Comparison of ENCODE assay signal across 8 mouse cellular contexts in genomic region chr7:25859962-25860870, GRCm38 (mm10). TPM values are rescaled to one million over a fixed set of nuclear protein-coding genes. Genes with fewer than 3 reads are reported as not detected.
DNase-seq lines count a peak whose midpoint lies in the region; ATAC-seq and TF ChIP-seq lines count a peak whose summit lies in the region.

No protein-coding gene starts in this region.

- intact Hi-C loops in heart, postnatal 36 days (cut with DNase I): no loop called here

- no peak for DNase-seq in heart, postnatal 36 days
- peak; percentile 72 for DNase-seq in embryo, embryonic 11 days
- no peak for DNase-seq in stomach, postnatal 0 days (ENCODE audit: low spot score)
- no peak for DNase-seq in cerebellum, postnatal 4 days (ENCODE audit: low spot score in 2 of 2)
- no peak for DNase-seq in left cerebral cortex, adult 8-10 months (ENCODE audit: low spot score in 2 of 2)

- ATAC-seq in heart, embryonic 13.5 days (ENCODE audit: extremely low read depth, insufficient number of reproducible peaks, low FRiP score, low TSS enrichment): no peak
- no peak for ATAC-seq in hindbrain, embryonic 13.5 days (ENCODE audit: low FRiP score)
- no peak for ATAC-seq in liver, embryonic 12.5 days
- ATAC-seq in stomach, postnatal 0 days (ENCODE audit: low FRiP score, low TSS enrichment): peak; percentile 32; the same call in 1 of the 2 replicates

- H3K9ac ChIP-seq in heart, embryonic 13.5 days: no peak overlapping the region
- no peak overlapping the region for H3K9ac ChIP-seq in hindbrain, embryonic 13.5 days
- H3K9ac ChIP-seq in liver, embryonic 12.5 days: no peak overlapping the region
- H3K9ac ChIP-seq in stomach, postnatal 0 days (ENCODE audit: low read length): no peak overlapping the region

- H3K4me1 ChIP-seq in heart, embryonic 13.5 days: no peaks in the 10 kb centered on the region
- H3K4me1 ChIP-seq in hindbrain, embryonic 13.5 days (replicated peaks): peaks cover 3% of the 10 kb centered on the region; the same call in 1 of the 2 replicates
- H3K4me1 ChIP-seq in liver, embryonic 12.5 days: no peaks in the 10 kb centered on the region
- H3K4me1 ChIP-seq in stomach, postnatal 0 days (replicated peaks; ENCODE audit: control insufficient read depth, insufficient read depth): no peaks in the 10 kb centered on the region

- no peak overlapping the region for H3K27ac ChIP-seq in heart, embryonic 13.5 days (replicated peaks)
- no peak overlapping the region for H3K27ac ChIP-seq in hindbrain, embryonic 13.5 days
- H3K27ac ChIP-seq in liver, embryonic 12.5 days: no peak overlapping the region
- no peak overlapping the region for H3K27ac ChIP-seq in stomach, postnatal 0 days (replicated peaks)

- no peaks in the 10 kb centered on the region for H3K27me3 ChIP-seq in heart, embryonic 13.5 days (replicated peaks)
- H3K27me3 ChIP-seq in hindbrain, embryonic 13.5 days: no peaks in the 10 kb centered on the region
- no peaks in the 10 kb centered on the region for H3K27me3 ChIP-seq in liver, embryonic 12.5 days (replicated peaks)
- no peaks in the 10 kb centered on the region for H3K27me3 ChIP-seq in stomach, postnatal 0 days (ENCODE audit: control insufficient read depth, insufficient read depth, low read length)

- peak; percentile 61 for TF ChIP-seq CTCF in stomach, postnatal 0 days (IDR thresholded peaks at IDR 0.05; ENCODE audit: low read depth)

- 19% methylated on average over 9 of the region's 9 CpGs for WGBS in heart, embryonic 13.5 days
- 18% methylated on average over 9 of the region's 9 CpGs for WGBS in hindbrain, embryonic 13.5 days
- WGBS in liver, embryonic 12.5 days (ENCODE audit: insufficient replicate concordance): 24% methylated on average over 8 of the region's 9 CpGs
- 28% methylated on average over 9 of the region's 9 CpGs for WGBS in stomach, postnatal 0 days

- no peak for TF ChIP-seq EP300 in stomach, postnatal 0 days (optimal IDR thresholded peaks at IDR 0.05)

- H3K4me2 ChIP-seq in heart, embryonic 13.5 days: peak overlapping the region; percentile 60
- H3K4me2 ChIP-seq in hindbrain, embryonic 13.5 days: peak overlapping the region; percentile 33; the same call in 1 of the 2 replicates
- peak overlapping the region; percentile 35 for H3K4me2 ChIP-seq in liver, embryonic 12.5 days
- H3K4me2 ChIP-seq in stomach, postnatal 0 days (replicated peaks; ENCODE audit: low read depth): no peak overlapping the region

- H3K4me3 ChIP-seq in heart, embryonic 13.5 days: peak overlapping the region; percentile 30
- H3K4me3 ChIP-seq in hindbrain, embryonic 13.5 days: no peak overlapping the region; the same call in 1 of the 2 replicates
- no peak overlapping the region for H3K4me3 ChIP-seq in liver, embryonic 12.5 days
- no peak overlapping the region for H3K4me3 ChIP-seq in stomach, postnatal 0 days (ENCODE audit: low read depth, low read length)

- no peaks in the 10 kb centered on the region for H3K9me3 ChIP-seq in heart, embryonic 13.5 days
- 0 out of 2 replicates have a peak, but pooled peaks cover 3% of the 10 kb centered on the region for H3K9me3 ChIP-seq in hindbrain, embryonic 13.5 days
- H3K9me3 ChIP-seq in liver, embryonic 12.5 days (replicated peaks): no peaks in the 10 kb centered on the region
- no peaks in the 10 kb centered on the region for H3K9me3 ChIP-seq in stomach, postnatal 0 days (ENCODE audit: control insufficient read depth, low read length)

- H3K36me3 ChIP-seq in heart, embryonic 13.5 days: no peaks in the 10 kb centered on the region
- H3K36me3 ChIP-seq in hindbrain, embryonic 13.5 days: no peaks in the 10 kb centered on the region
- no peaks in the 10 kb centered on the region for H3K36me3 ChIP-seq in liver, embryonic 12.5 days
- no peaks in the 10 kb centered on the region for H3K36me3 ChIP-seq in stomach, postnatal 0 days (ENCODE audit: control insufficient read depth, insufficient read depth, low read length)

RNA-seq across cellular contexts. Expression of gene Cyp2b10, which starts 37.2 kb away (rescaled TPM):
- not detected in 2 replicates for polyA plus RNA-seq in heart, embryonic 13.5 days (2015; fragmentation: Nextera tagmentation; extraction: Ambion mirVana)
- total RNA-seq in heart, postnatal 36 days (2021): 1 to 10 TPM; 1.3 to 2.0 TPM
- polyA plus RNA-seq in hindbrain, embryonic 13.5 days (2015; fragmentation: Nextera tagmentation; extraction: Ambion mirVana): not detected in 2 replicates
- polyA plus RNA-seq in liver, embryonic 12.5 days (2016; fragmentation: Nextera tagmentation; extraction: Ambion mirVana): 0.06 TPM in 1 of 2 replicates, not detected in the other
- 7.4 and 10.7 TPM in 2 replicates for polyA plus RNA-seq in stomach, postnatal 0 days (2015; fragmentation: Nextera tagmentation; extraction: Ambion mirVana)
- total RNA-seq in left cerebral cortex, adult 8-10 months (2022): under 1 TPM; 0.16 to 0.38 (median 0.24) TPM

RNA-seq across cellular contexts. Expression of gene Cyp2s1, which starts 43.5 kb away (rescaled TPM):
- polyA plus RNA-seq in heart, embryonic 13.5 days (2015; fragmentation: Nextera tagmentation; extraction: Ambion mirVana): 2.7 and 3.0 TPM in 2 replicates
- total RNA-seq in heart, postnatal 36 days (2021): 10 to 100 TPM in 1 of 2 experiments, 1 to 10 TPM in 1; 4.4 to 10.1 TPM
- polyA plus RNA-seq in hindbrain, embryonic 13.5 days (2015; fragmentation: Nextera tagmentation; extraction: Ambion mirVana): 1.4 and 2.1 TPM in 2 replicates
- polyA plus RNA-seq in liver, embryonic 12.5 days (2016; fragmentation: Nextera tagmentation; extraction: Ambion mirVana): 0.62 and 0.81 TPM in 2 replicates
- polyA plus RNA-seq in stomach, postnatal 0 days (2015; fragmentation: Nextera tagmentation; extraction: Ambion mirVana): 166 and 195 TPM in 2 replicates
- 1 to 10 TPM; 4.3 to 5.1 (median 4.9) TPM for total RNA-seq in left cerebral cortex, adult 8-10 months (2022)

Comparison
In these comparisons a context has a peak if more than half of its experiments do, and no peak if none do; other contexts are left out.
1. RNA of gene Cyp2s1, which starts 43.5 kb away (polyA plus RNA-seq): 166 to 195 TPM in stomach, postnatal 0 days; 2.7 to 3.0 TPM in heart, embryonic 13.5 days, 1.4 to 2.1 TPM in hindbrain, embryonic 13.5 days and 0.62 to 0.81 TPM in liver, embryonic 12.5 days; every median in the first group is over 10 times any median in the second.